Mouse (Mus musculus): ENCODE results near the gene Baz1a. TPM values are rescaled to one million over a fixed set of nuclear protein-coding genes. Genes with fewer than 3 reads are reported as not detected.
A peak's percentile ranks its signal among the peaks of the same experiment; 100 is the strongest.
"Not testable (repeated sequence)": the region's sequence is repeated elsewhere in the genome, so short reads cannot be mapped to it uniquely, and the experiment has no call there.

Gene Baz1a
- total RNA-seq, 2 experiments from 2014 or later = 3.5 to 5.1 TPM

DNA sequence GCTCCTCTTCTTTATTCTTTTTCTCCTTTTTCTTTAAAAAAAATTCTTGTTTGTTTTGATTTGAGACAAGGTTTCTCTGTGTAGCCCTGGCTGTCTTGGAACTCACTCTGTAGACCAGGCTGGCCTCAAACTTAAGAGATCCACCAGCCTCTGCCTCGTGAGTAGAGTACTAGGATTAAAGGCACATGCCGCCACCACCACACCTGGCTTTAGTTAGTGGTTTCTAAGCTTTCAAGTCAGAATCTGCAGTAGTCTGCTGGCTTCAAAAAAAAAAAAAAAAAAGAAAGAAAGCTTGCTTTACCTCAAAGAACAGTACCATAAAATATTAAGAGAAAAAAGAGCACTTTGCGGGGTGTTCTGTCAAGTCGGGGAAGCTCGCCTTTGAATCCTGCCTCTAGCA is 1.3 kb upstream of the Baz1a start:
- no peak for DNase-seq (ENCODE audit: low spot score in 2 of 2)
- intact Hi-C loops (cut with DNase I) = no loop called here

GRCm38 (mm10) chr12:55013031-55013430 is 1.1 kb downstream of the Baz1a start:
- intact Hi-C loops (cut with DNase I) = no loop called here

GRCm38 (mm10) chr12:55007361-55008008 is 6.7 kb downstream of the Baz1a start:
- peak; percentile 12 to 76 for DNase-seq (ENCODE audit: low spot score in 2 of 2)
- intact Hi-C loops (cut with DNase I) = no loop called here

More at GRCm38 (mm10) chr12:55013031-55013430, 1.1 kb downstream of the Baz1a start:
- DNase-seq (ENCODE audit: low spot score in 2 of 2) = no peak

- no peak for DNase-seq (ENCODE audit: low spot score in 2 of 2)
- intact Hi-C loops (cut with DNase I) = no loop called here
These were observed 8.1 kb downstream of the Baz1a start for GRCm38 (mm10) chr12:55006071-55006470.

DNA sequence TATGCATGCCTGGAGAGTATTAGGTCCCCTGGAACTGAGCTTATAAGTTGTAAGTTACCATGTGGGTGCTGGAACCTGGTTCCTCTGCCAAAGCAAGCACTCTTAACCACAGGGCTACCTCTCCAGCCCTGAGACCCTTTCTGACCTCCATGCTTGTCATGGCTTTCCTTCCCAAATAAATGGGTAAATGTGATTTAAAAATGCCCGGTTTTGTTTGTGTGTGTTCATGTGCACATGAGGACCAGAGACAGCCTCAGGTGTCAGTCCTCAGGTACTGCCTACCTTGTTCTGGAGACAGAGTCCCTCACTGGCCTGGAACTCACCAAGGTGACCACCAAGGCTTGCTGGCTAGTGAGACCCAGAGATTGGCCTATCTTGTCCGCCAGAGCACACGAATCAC is 9.8 kb downstream of the Baz1a start:
- intact Hi-C loops (cut with DNase I) = no loop called here
- no peak for DNase-seq (ENCODE audit: low spot score in 2 of 2)

DNA sequence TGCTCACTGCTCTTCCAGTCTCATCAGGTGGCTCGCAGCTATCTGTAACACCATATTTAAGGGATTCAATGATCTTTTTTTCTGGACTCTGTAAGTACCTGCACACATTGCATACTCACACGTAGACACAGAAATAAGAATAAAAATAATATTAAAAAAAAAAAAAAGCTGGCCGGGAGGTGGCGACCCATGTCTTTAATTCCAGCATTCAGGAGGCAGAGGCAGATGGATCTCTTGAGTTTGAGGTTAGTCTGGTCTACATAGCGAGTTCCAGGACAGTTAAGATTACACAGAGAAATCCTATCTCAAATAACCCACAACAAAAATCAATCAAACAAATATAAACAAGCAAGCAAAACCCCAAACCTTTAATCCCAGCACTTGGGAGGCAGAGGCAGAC is 10.3 kb downstream of the Baz1a start:
- intact Hi-C loops (cut with DNase I) = no loop called here
- DNase-seq (ENCODE audit: low spot score in 2 of 2) = no peak

DNA sequence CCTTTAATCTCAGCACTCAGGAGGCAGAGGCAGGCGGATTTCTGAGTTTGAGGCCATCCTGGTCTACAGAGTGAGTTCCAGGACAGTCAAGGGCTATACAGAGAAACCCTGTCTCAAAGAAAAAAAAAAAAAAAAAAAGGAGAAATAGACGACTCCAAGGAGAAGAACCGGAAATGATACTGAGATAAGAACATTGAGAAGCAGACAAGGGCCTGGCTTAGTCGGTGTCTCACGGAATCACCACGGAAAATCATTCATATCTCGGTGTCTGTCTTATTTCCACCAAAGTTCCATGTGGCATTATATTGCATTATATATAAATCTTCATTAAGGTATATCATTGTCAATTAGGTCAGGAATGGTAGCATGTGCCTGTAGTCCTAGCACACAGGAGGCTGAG is 11.6 kb downstream of the Baz1a start:
- intact Hi-C loops (cut with DNase I) = not testable (repeated sequence)

GRCm38 (mm10) chr12:54999016-54999690 is 15.0 kb downstream of the Baz1a start:
- intact Hi-C loops (cut with DNase I) = no loop called here

More for the DNA sequence above, 11.6 kb downstream of the Baz1a start:
- not testable (repeated sequence) for DNase-seq (ENCODE audit: low spot score in 2 of 2)

DNA sequence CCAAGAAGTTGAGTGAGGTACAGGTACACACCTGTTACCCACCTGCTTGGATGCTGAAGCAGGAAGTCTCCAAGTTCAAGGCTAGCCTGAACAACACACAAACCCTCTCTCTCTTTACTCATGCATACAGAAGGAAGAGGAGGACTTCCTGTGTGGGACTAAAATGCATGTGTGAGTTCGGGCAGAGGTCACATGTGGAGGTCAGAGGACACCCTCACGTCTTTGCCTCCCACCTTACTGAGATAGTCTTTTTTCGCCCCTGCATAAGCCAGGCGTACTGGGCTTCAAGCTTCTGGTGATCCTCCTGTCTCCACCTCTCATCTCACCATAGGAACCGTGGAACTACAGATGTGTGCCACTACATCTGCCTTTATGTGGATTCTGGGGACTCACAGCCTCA is 15.7 kb downstream of the Baz1a start:
- no peak for DNase-seq (ENCODE audit: low spot score in 2 of 2)
- intact Hi-C loops (cut with DNase I) = no loop called here

More at GRCm38 (mm10) chr12:54999016-54999690, 15.0 kb downstream of the Baz1a start:
- peak in 1 of 2 experiments; percentile 15 for DNase-seq (ENCODE audit: low spot score in 2 of 2)

DNA sequence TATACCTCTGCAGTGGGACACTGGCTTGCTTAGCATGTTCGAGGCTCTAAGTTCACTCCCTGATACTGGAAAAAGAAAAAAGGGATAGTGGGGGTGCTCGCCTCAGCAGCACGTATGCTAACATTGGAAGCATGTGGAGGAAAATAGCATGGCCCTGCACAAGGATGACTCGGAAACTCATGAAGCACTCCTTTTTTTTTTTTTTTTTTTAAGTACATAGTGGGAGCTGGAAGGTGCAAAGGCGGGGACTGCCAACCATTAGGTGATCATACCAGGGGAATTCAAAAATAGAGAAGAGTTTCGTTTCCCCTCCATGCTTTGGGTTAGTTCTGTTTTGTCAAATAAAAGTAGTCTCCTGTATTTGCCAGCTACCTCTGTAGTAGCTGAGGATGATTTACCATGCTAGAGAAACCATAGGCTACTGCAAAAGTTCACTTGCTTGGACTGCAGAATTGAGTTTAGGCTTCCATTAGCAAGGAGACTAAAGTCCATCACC is 17.1 kb downstream of the Baz1a start:
- intact Hi-C loops (cut with DNase I) = no loop called here
- DNase-seq (ENCODE audit: low spot score in 2 of 2) = no peak

DNA sequence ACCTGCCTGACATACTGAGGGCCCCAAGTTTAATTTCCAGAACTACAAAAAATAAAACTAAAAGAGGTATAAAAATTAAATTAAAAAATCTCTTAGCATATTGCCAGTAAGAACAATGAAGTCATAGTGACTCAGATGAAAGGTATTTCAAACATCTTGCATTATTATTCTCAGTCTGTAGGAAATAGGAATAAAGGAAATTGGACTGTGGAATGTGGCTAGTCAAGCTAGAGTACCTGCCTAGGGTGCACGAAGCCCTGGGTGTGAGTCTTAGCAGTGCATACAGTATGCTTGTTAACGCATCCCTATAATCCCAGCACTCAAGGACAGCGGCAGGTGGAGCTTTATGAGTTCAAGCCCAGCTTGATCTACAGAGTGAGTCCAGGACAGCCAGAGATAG is 18.2 kb downstream of the Baz1a start:
- intact Hi-C loops (cut with DNase I) = no loop called here
- no peak for DNase-seq (ENCODE audit: low spot score in 2 of 2)

GRCm38 (mm10) chr12:54994418-54994817 is 19.7 kb downstream of the Baz1a start:
- intact Hi-C loops (cut with DNase I) = no loop called here
- DNase-seq (ENCODE audit: low spot score in 2 of 2) = peak in 1 of 2 experiments; percentile 23

GRCm38 (mm10) chr12:54994068-54994386 is 20.1 kb downstream of the Baz1a start:
- intact Hi-C loops (cut with DNase I) = no loop called here
- DNase-seq (ENCODE audit: low spot score in 2 of 2) = peak in 1 of 2 experiments; percentile 23

DNA sequence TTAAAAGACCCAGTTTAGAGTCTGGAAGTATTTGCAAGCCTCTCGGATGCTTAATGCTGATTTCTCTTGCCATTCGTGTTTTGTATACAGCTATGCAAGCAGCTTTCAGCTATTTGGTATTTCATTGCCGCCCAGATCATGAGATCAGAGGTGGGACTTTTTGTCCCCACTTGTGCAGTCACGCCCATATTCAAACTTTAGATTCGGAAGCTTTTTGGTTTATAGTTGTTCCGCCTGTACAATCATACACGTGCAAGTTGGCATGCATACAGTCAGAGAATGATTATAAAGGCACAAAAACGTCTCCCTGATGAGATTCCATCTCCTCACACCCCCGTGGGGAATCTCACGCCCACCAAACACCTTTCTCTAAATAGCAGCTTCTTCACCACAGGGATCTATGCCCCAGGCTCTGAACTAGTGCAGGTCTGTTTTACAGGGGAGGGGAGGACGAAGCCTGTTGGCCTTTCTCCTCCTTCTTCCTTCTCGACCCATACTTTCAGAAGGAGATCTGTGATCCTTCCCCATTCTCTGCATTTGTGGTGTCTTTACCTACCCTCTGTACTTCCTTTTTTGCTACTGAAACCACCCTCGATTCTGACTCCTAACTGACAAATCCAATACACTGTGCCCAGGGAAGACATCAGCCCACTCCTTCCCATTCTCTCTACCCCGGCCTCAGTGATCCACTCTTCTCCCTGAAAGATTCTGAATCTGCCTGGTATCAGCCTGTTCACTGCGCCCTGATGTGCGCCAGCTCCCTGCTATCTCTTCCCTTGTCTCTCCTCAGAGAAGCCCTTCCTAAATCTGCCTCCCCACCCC is 20.7 kb downstream of the Baz1a start:
- peak in 1 of 2 experiments; percentile 41 for DNase-seq (ENCODE audit: low spot score in 2 of 2)
- intact Hi-C loops (cut with DNase I) = no loop called here

GRCm38 (mm10) chr12:54992814-54993213 is 21.3 kb downstream of the Baz1a start:
- intact Hi-C loops (cut with DNase I) = no loop called here
- DNase-seq (ENCODE audit: low spot score in 2 of 2) = no peak

DNA sequence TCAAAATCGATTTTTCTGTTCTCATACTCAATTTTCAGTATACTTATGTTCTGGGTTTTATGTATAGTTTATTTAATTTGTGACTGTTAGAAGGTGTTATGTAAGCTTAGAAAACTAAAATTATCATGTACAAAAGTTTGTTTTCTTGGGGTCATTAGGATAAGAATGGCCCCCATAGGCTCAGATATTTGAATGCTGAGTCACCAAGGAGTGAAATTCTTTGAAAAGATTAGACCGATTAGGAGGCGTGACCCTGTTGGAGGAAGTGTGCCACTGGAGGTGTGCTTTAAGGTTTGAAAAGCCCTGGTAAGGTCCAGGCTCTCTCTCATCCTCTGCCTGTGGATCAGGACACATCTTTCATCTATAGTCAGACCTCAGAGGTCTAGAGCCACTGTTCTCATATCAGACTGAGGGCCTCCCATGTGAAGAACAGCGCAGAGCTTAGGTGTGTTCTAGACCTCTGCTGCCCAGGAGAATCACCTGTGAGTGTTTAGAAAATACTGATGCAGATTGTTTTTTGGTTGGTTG is 25.8 kb downstream of the Baz1a start:
- intact Hi-C loops (cut with DNase I) = loop anchor here (5.0 kb wide), 1 partner anchor 126 kb away; the partner anchor contains the start of gene Cfl2
- no peak for DNase-seq (ENCODE audit: low spot score in 2 of 2)

DNA sequence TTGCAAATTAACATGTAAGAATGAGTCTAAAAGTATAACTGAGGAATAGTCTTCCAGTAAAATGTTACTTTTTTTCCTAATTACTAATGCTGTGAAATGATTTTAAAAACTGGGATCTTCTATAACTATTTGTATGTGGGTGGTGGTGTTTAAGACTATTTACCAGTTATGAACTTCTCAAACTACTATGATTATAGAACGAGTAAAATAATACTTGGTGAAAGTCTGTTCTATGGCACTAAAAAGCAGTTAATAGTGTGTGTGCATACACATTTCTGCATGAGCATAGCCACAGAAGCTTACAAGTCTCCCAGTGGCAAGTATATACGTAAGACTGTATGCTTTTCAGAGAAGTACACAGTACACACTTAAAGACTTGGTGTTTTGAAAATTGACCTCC is 27.0 kb downstream of the Baz1a start:
- DNase-seq (ENCODE audit: low spot score in 2 of 2) = no peak
- intact Hi-C loops (cut with DNase I) = loop anchor here (5.0 kb wide), 1 partner anchor 125 kb away; the partner anchor contains the start of gene Cfl2

DNA sequence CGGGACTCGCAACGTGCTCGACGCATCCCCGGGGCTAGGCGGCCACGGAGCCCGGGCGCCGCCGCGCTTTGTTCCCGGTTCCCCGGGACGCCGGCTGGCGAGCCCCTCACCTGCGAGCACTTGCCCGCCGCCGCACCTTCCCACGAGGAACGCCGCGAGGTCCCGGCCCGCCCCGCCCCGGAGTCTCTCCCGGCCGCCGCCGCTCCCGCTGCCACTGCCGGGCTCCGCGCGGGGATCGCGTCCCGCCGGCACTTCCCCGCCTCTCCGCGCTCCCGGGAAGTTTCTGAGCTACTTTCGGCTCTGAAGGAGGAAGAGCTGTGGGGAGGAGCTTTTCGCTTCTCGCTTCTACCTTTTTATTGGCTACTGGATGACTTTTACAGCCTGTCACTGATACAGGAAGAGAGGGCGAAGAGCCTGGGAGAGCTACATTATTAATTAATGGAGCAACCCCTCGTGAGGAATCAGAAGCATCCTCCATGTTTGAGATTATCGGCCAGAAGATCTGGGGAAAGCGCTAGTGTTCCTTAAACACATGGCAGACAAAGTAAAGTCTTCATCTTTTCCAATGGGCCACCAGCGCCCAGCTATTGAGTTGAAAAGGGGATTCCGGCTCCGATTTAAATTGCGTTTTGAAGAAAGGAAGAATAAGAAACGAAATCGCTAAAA is 28.0 kb downstream of the Baz1a start, which contains the start of gene Gm20403:
Gene Gm20403, minus strand, starts transcription at position 478 of the 666 bp plus-strand sequence.
- intact Hi-C loops (cut with DNase I) = loop anchor here (5.0 kb wide), 1 partner anchor 124 kb away; the partner anchor contains the start of gene Cfl2
- DNase-seq (ENCODE audit: low spot score in 2 of 2) = peak; percentile 34 to 45
